In the genomic region with DNA sequence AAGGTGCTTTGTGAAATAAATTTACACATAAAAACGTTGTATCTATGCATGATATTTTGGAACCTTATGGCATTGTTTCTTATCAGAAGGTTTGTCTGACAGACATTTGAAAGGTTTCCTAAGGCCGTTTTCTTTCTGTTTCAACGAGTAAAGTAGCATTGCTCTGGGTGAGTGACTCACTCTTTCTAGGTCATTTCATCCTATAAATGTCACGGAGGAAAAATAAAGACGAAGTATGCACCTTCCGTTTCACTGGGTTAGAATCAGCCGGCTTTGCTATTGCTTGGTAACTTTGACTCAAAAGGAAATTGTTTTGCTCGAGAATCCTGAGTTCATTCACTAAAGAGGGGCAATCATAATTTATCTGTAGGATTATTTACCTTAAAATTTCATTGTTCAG, we compare ENCODE assay signal across 19 mouse cellular contexts.
"Had no signal": no experiment of that assay in that cellular context is flagged by ENCODE, and none has a peak within 500 bp of the region (broad histone marks: within the 10 kb centered on the region; RNA-seq: fewer than 3 reads in every experiment).

No protein-coding gene starts in this region.

- H3K27ac ChIP-seq: kidney, embryonic 15.5 days; left cerebral cortex, adult 2 months; liver, embryonic 13.5 days; macrophage; midbrain, embryonic 13.5 days; neural tube, embryonic 13.5 days; stomach, embryonic 15.5 days had no signal

- H3K9me3 ChIP-seq: kidney, embryonic 15.5 days; liver, embryonic 13.5 days; midbrain, embryonic 13.5 days; neural tube, embryonic 13.5 days; stomach, embryonic 15.5 days had no signal

- DNase-seq: kidney, postnatal 10 days; kidney, postnatal 36 days; layer of hippocampus, postnatal 36 days; liver, embryonic 13.5 days; lung, adult 2 months; lung, postnatal 14 days; right cerebral cortex, adult 18-20 months; right cerebral cortex, postnatal 14 days; right cerebral cortex, postnatal 4 days; thymus, adult 18-20 months; thymus, postnatal 36 days had no signal

- H3K4me2 ChIP-seq: kidney, embryonic 15.5 days; liver, embryonic 13.5 days; midbrain, embryonic 13.5 days; neural tube, embryonic 13.5 days; stomach, embryonic 15.5 days had no signal

- H3K4me3 ChIP-seq: kidney, embryonic 15.5 days; left cerebral cortex, adult 2 months; liver, embryonic 13.5 days; midbrain, embryonic 13.5 days; myocyte; neural tube, embryonic 13.5 days; stomach, embryonic 15.5 days had no signal

- H3K4me1 ChIP-seq: kidney, embryonic 15.5 days; liver, embryonic 13.5 days; midbrain, embryonic 13.5 days; neural tube, embryonic 13.5 days; stomach, embryonic 15.5 days had no signal

- ATAC-seq: midbrain, embryonic 13.5 days; midbrain, embryonic 16.5 days had no signal

- H3K9ac ChIP-seq: kidney, embryonic 15.5 days; liver, embryonic 13.5 days; midbrain, embryonic 13.5 days; neural tube, embryonic 13.5 days; stomach, embryonic 15.5 days had no signal

- H3K27me3 ChIP-seq: kidney, embryonic 15.5 days; liver, embryonic 13.5 days; midbrain, embryonic 13.5 days; neural tube, embryonic 13.5 days; stomach, embryonic 15.5 days had no signal

- H3K36me3 ChIP-seq: kidney, embryonic 15.5 days; liver, embryonic 13.5 days; midbrain, embryonic 13.5 days; neural tube, embryonic 13.5 days; stomach, embryonic 15.5 days had no signal
